Mouse (Mus musculus) myocyte (in vitro differentiated cells): ENCODE measurements around the gene Trhr2.

ENCODE experiments used
- E2F4 ChIP-seq: IDR thresholded peaks from one replicate; pipeline ENCODE4 v1.6.1; 2011; ENCODE audit warnings: mild to moderate bottlenecking, control low read depth, moderate library complexity; ENCODE audit not compliant: insufficient read depth
- MYOG ChIP-seq, 3 experiments: IDR thresholded peaks; one replicate each; pipeline ENCODE4 v1.6.1; 2011; ENCODE audit warnings: control low read depth in 2 of 3, low read depth in 2 of 3, mild to moderate bottlenecking in 2 of 3; ENCODE audit not compliant: insufficient read length in 2 of 3, control insufficient read depth in 1 of 3, insufficient read depth in 1 of 3
- POLR2A ChIP-seq: IDR thresholded peaks from one replicate; pipeline ENCODE4 v1.6.1; 2011; ENCODE audit warnings: low read depth, mild to moderate bottlenecking, control low read depth, moderate library complexity; ENCODE audit not compliant: insufficient read length
- POLR2AphosphoS2 ChIP-seq: IDR thresholded peaks from one replicate; pipeline ENCODE4 v1.6.1; 2011; ENCODE audit warnings: low read depth, control low read depth; ENCODE audit not compliant: insufficient read length
- REST ChIP-seq: IDR thresholded peaks from one replicate; pipeline ENCODE4 v1.6.1; 2011; ENCODE audit warnings: mild to moderate bottlenecking, control low read depth, moderate library complexity; ENCODE audit not compliant: insufficient read depth, insufficient read length
- SRF ChIP-seq: IDR thresholded peaks from one replicate; pipeline ENCODE4 v1.6.1; 2011; ENCODE audit warnings: low read depth; ENCODE audit not compliant: control insufficient read depth, insufficient read length
- TCF12 ChIP-seq: IDR thresholded peaks from one replicate; pipeline ENCODE4 v1.6.1; 2011; ENCODE audit warnings: mild to moderate bottlenecking, control low read depth; ENCODE audit not compliant: poor library complexity, insufficient read depth, severe bottlenecking
- USF1 ChIP-seq: IDR thresholded peaks from one replicate; pipeline ENCODE4 v1.6.1; 2011; ENCODE audit warnings: low read depth, mild to moderate bottlenecking, control low read depth, moderate library complexity

- TF ChIP-seq POLR2AphosphoS2: no peak
- TF ChIP-seq POLR2A: no peak
- no peak for TF ChIP-seq E2F4
- no peak for TF ChIP-seq TCF12
- TF ChIP-seq REST: no peak
- no peak for TF ChIP-seq SRF
- no peak for TF ChIP-seq MYOG (IDR thresholded peaks at IDR 0.05; ENCODE audit: control insufficient read depth in 1 of 3, insufficient read depth in 1 of 3, insufficient read length in 2 of 3, low read depth in 2 of 3)
- TF ChIP-seq USF1: no peak
These were observed 10.0 kb downstream of the Trhr2 start for GRCm38 (mm10) chr8:122350309-122351089.
